ENCODE assay signal across 9 mouse cellular contexts in genomic region chr12:33129410-33129809, GRCm38 (mm10). TPM values are rescaled to one million over a fixed set of nuclear protein-coding genes. Genes with fewer than 3 reads are reported as not detected.
DNase-seq lines count a peak whose midpoint lies in the region; ATAC-seq and TF ChIP-seq lines count a peak whose summit lies in the region.
"Had no signal": no experiment of that assay in that cellular context is flagged by ENCODE, and none has a peak within 500 bp of the region (broad histone marks: within the 10 kb centered on the region; RNA-seq: fewer than 3 reads in every experiment).

No protein-coding gene starts in this region.

- peak; percentile 35 to 55 for DNase-seq in layer of hippocampus, adult 18-20 months (ENCODE audit: low spot score in 2 of 2)
- DNase-seq in layer of hippocampus, postnatal 25 days (ENCODE audit: extremely low spot score in 1 of 2, low spot score in 1 of 2): no peak
- peak; percentile 97 for DNase-seq in ES-CJ7 (ENCODE audit: low read depth, low spot score)
- peak; percentile 73 for DNase-seq in adrenal gland, postnatal 14 days
- DNase-seq in hindbrain, postnatal 0 days (ENCODE audit: low spot score): peak; percentile 40
- DNase-seq in left cerebral cortex, adult 8-10 months (ENCODE audit: low spot score in 2 of 2): no peak
- no peak for DNase-seq in urinary bladder, postnatal 14 days (ENCODE audit: low spot score)
- no peak for DNase-seq in urinary bladder, adult 18-20 months (ENCODE audit: low spot score in 2 of 2)

- no peaks in the 10 kb centered on the region for H3K9me3 ChIP-seq in hindbrain, postnatal 0 days (ENCODE audit: low read length)

- H3K4me2 ChIP-seq in hindbrain, postnatal 0 days (ENCODE audit: low read depth, low read length): no peak overlapping the region

- H3K27ac ChIP-seq in hindbrain, postnatal 0 days: no peak overlapping the region

- no peaks in the 10 kb centered on the region for H3K36me3 ChIP-seq in hindbrain, postnatal 0 days (ENCODE audit: insufficient read depth, low read length)

- 0 out of 2 replicates have a peak, but pooled peaks cover 4% of the 10 kb centered on the region for H3K4me1 ChIP-seq in hindbrain, postnatal 0 days (ENCODE audit: insufficient read depth, low read length)

- H3K27me3 ChIP-seq in hindbrain, postnatal 0 days (ENCODE audit: insufficient read depth, low read length): no peaks in the 10 kb centered on the region

- H3K9ac ChIP-seq in hindbrain, postnatal 0 days (replicated peaks; ENCODE audit: low read length): no peak overlapping the region

- peak; percentile 52; the same call in 1 of the 2 replicates for ATAC-seq in hindbrain, postnatal 0 days

- TF ChIP-seq CTCF in hindbrain, postnatal 0 days (IDR thresholded peaks at IDR 0.05; ENCODE audit: low read depth): no peak

- no peak overlapping the region for H3K4me3 ChIP-seq in hindbrain, postnatal 0 days (ENCODE audit: low read length)

- 12% methylated on average over 4 of the region's 4 CpGs for WGBS in hindbrain, postnatal 0 days

RNA-seq across cellular contexts. Expression of gene Atxn7l1, which starts 18.1 kb away (rescaled TPM):
- 10 to 100 TPM; 55.3 to 61.1 TPM for total RNA-seq in layer of hippocampus, adult 18-20 months (2021)
- 10 to 100 TPM; 47.3 to 56.3 TPM for total RNA-seq in layer of hippocampus, postnatal 25 days (2021)
- 26.0 and 27.3 TPM in 2 replicates for total RNA-seq in adrenal gland, postnatal 14 days (2021)
- 19.2 and 24.9 TPM in 2 replicates for total RNA-seq in hindbrain, postnatal 0 days (2014; rRNA removed)
- 15.8 TPM in 2 replicates for polyA plus RNA-seq in hindbrain, postnatal 0 days (2015; fragmentation: Nextera tagmentation; extraction: Ambion mirVana)
- 10 to 100 TPM; 58.3 to 64.4 (median 61.0) TPM for total RNA-seq in left cerebral cortex, adult 8-10 months (2022)

RNA-seq across cellular contexts. Expression of gene Cdhr3, which starts 36.7 kb away (rescaled TPM):
- total RNA-seq in layer of hippocampus, adult 18-20 months (2021): 1 to 10 TPM; 1.3 to 1.8 TPM
- total RNA-seq in layer of hippocampus, postnatal 25 days (2021): 1 to 10 TPM in 1 of 2 experiments, under 1 TPM in 1; 0.66 to 2.3 TPM
- not detected in 2 replicates for total RNA-seq in adrenal gland, postnatal 14 days (2021)
- total RNA-seq in hindbrain, postnatal 0 days (2014; rRNA removed): 0.04 and 0.89 TPM in 2 replicates
- 0.53 and 0.81 TPM in 2 replicates for polyA plus RNA-seq in hindbrain, postnatal 0 days (2015; fragmentation: Nextera tagmentation; extraction: Ambion mirVana)
- 1 to 10 TPM in 3 of 4 experiments, under 1 TPM in 1; 0.78 to 3.9 (median 2.6) TPM for total RNA-seq in left cerebral cortex, adult 8-10 months (2022)
- polyA plus RNA-seq: large intestine, adult 2 months had no signal

Comparison
In these comparisons a context has a peak if more than half of its experiments do, and no peak if none do; other contexts are left out.
1. DNase-seq: peak in layer of hippocampus, adult 18-20 months (2 of 2), ES-CJ7 (single experiment), adrenal gland, postnatal 14 days (single experiment) and hindbrain, postnatal 0 days (single experiment); none in layer of hippocampus, postnatal 25 days (0 of 2), left cerebral cortex, adult 8-10 months (0 of 2), urinary bladder, postnatal 14 days (single experiment) and urinary bladder, adult 18-20 months (0 of 2).